Mouse (Mus musculus): ENCODE data around the gene Igsf9.

DNA sequence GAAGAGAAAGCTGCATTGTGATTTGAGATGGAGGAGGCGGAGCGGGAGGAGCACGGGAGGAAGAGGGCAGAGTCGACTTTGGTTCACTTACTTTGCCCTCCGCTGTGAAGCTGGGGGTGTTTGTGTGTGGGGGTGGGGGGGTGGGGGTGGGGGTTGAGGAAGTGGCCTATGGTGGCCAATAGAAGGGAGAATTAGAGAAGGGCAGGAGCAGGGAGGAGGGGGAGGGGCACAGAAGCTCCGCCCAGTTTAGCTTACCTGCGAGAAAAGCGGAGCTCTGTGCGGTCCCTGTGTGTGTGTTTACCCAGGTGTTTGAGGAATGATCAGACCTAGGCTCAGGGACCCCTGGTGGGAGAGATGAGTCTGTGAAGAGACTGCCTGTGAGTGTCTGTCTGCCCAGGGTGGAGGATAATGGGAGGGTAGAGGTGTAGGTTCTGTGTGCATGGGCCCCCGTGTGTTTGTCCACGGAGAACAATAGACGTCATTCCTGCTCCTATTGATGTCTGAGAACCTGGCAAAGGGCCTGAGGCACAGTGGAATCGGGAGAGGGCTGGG lies 28.9 kb downstream of the Igsf9 start:
- TF ChIP-seq ZC3H11A (IDR thresholded peaks at IDR 0.05; ENCODE audit: borderline replicate concordance, low read depth, low read length) (no peak), HCFC1 (IDR thresholded peaks at IDR 0.05; ENCODE audit: borderline replicate concordance, insufficient read depth, low read length) (no peak), MAFK (IDR thresholded peaks at IDR 0.05; ENCODE audit: insufficient read depth, low read depth, low read length) (no peak)

All from ES-E14 (cell line).